Mouse (Mus musculus) ovary, postnatal 14 days (tissue): ENCODE data around the gene Gm49486.

Source experiments
- DNase-seq: peaks from one replicate; pipeline ENCODE4 v3.0.0; 2022; ENCODE audit warnings: low spot score

Gm49486 gene

GRCm38 (mm10) chr15:79229058-79229821, at the start of gene Gm49486, which contains the start of gene Pick1:
TSS of gene Gm49486 (plus strand) at chr15:79229391.
TSS of gene Pick1 (plus strand) at chr15:79229173.
- peak; percentile 82 for DNase-seq

GRCm38 (mm10) chr15:79185213-79185612, 44.0 kb upstream of the Gm49486 start:
- no peak for DNase-seq

GRCm38 (mm10) chr15:79187819-79188218, 41.4 kb upstream of the Gm49486 start:
- no peak for DNase-seq

- no peak for DNase-seq
Measured at GRCm38 (mm10) chr15:79191426-79191825, 37.8 kb upstream of the Gm49486 start.

- DNase-seq, result peak; percentile 27
Measured at GRCm38 (mm10) chr15:79192450-79192849, 36.7 kb upstream of the Gm49486 start.

GRCm38 (mm10) chr15:79192885-79193845, 36.0 kb upstream of the Gm49486 start:
- DNase-seq, result peak; percentile 38

GRCm38 (mm10) chr15:79194048-79194447, 35.1 kb upstream of the Gm49486 start:
- DNase-seq, result no peak

GRCm38 (mm10) chr15:79194946-79195345, 34.2 kb upstream of the Gm49486 start:
- DNase-seq, result no peak

GRCm38 (mm10) chr15:79195492-79195891, 33.7 kb upstream of the Gm49486 start:
- DNase-seq, result no peak

GRCm38 (mm10) chr15:79199390-79199976, 29.7 kb upstream of the Gm49486 start:
- DNase-seq, result no peak

GRCm38 (mm10) chr15:79201491-79202150, 27.6 kb upstream of the Gm49486 start:
- DNase-seq, result no peak

GRCm38 (mm10) chr15:79202575-79202974, 26.6 kb upstream of the Gm49486 start:
- no peak for DNase-seq

GRCm38 (mm10) chr15:79208211-79208610, 21.0 kb upstream of the Gm49486 start:
- no peak for DNase-seq

- no peak for DNase-seq
Measured at GRCm38 (mm10) chr15:79208758-79209439, 20.3 kb upstream of the Gm49486 start.

- no peak for DNase-seq
Measured at GRCm38 (mm10) chr15:79210357-79210756, 18.8 kb upstream of the Gm49486 start.

GRCm38 (mm10) chr15:79212750-79213446, 16.3 kb upstream of the Gm49486 start:
- no peak for DNase-seq

- DNase-seq, result no peak
Measured at GRCm38 (mm10) chr15:79213591-79213990, 15.6 kb upstream of the Gm49486 start.

- no peak for DNase-seq
Measured at GRCm38 (mm10) chr15:79216191-79216590, 13.0 kb upstream of the Gm49486 start.

GRCm38 (mm10) chr15:79219572-79219971, 9.6 kb upstream of the Gm49486 start:
- no peak for DNase-seq

- DNase-seq, result no peak
Measured at GRCm38 (mm10) chr15:79223641-79224040, 5.5 kb upstream of the Gm49486 start.

- peak; percentile 91 for DNase-seq
Measured at GRCm38 (mm10) chr15:79224685-79225084, 4.5 kb upstream of the Gm49486 start.
